Mouse (Mus musculus) stomach, embryonic 14.5 days (tissue): ENCODE measurements around the gene Tfam. TPM values are rescaled to one million over a fixed set of nuclear protein-coding genes. Genes with fewer than 3 reads are reported as not detected.

Source experiments
- ATAC-seq: fragments of 200-750 bp; cut with Nextera tagmentation; 2 replicates; pipeline ENCODE4 v1.8.0; 2017; ENCODE audit warnings: low read depth, moderate TSS enrichment; ENCODE audit not compliant: insufficient number of reproducible peaks, insufficient read depth, low FRiP score
- H3K27ac ChIP-seq: fragments of 300-500 bp; sonication (generic); 2 replicates; pipeline ENCODE4 v1.5.1; 2014; ENCODE audit warnings: mild to moderate bottlenecking, low read length, moderate library complexity, mixed read lengths
- H3K27me3 ChIP-seq: fragments of 300-500 bp; sonication (generic); 2 replicates; pipeline ENCODE4 v1.6.1; 2014; ENCODE audit warnings: low read length, control low read depth, mixed read lengths; ENCODE audit not compliant: control insufficient read depth, insufficient read depth
- H3K36me3 ChIP-seq: fragments of 300-500 bp; sonication (generic); 2 replicates; pipeline ENCODE4 v1.6.1; 2014; ENCODE audit warnings: mild to moderate bottlenecking, control low read depth, low read length, moderate library complexity, mixed read lengths; ENCODE audit not compliant: control insufficient read depth, insufficient read depth
- H3K4me1 ChIP-seq: fragments of 300-500 bp; sonication (generic); 2 replicates; pipeline ENCODE4 v1.6.1; 2014; ENCODE audit warnings: low read length, control low read depth, mixed read lengths; ENCODE audit not compliant: control insufficient read depth, insufficient read depth
- H3K4me2 ChIP-seq: fragments of 300-500 bp; sonication (generic); replicated peaks from 2 replicates; pipeline ENCODE4 v1.6.1; 2014; ENCODE audit warnings: low read depth, low read length, control low read depth
- H3K4me3 ChIP-seq: fragments of 300-500 bp; sonication (generic); 2 replicates; pipeline ENCODE4 v1.5.1; 2014; ENCODE audit warnings: low read depth, low read length, control low read depth
- H3K9ac ChIP-seq: fragments of 300-500 bp; sonication (generic); replicated peaks from 2 replicates; pipeline ENCODE4 v1.6.1; 2014; ENCODE audit warnings: low read depth, mild to moderate bottlenecking, control low read depth, low read length, moderate library complexity, mixed read lengths
- H3K9me3 ChIP-seq: fragments of 300-500 bp; sonication (generic); 2 replicates; pipeline ENCODE4 v1.6.1; 2016; ENCODE audit warnings: low read depth, low read length, control low read depth; ENCODE audit not compliant: control insufficient read depth
- WGBS: fragments of 180-500 bp; shearing (Covaris S2); extraction: QIAGEN DNeasy Blood & Tissue Kit; methylation state at CpG from one replicate; pipeline ENCODE4 v1.1.7; 2014; 5-methylcytosine and 5-hydroxymethylcytosine counted together
- polyA plus RNA-seq: library from polyadenylated mRNA; unstranded; fragments of >200 nt; fragmentation: Nextera tagmentation; extraction: Ambion mirVana; gene quantifications from 2 replicates; pipeline ENCODE4 v1.2.1, GENCODE M21; 2014

Gene Tfam
- polyA plus RNA-seq, 1 experiment from 2014 or later, result 74.6 TPM

DNA sequence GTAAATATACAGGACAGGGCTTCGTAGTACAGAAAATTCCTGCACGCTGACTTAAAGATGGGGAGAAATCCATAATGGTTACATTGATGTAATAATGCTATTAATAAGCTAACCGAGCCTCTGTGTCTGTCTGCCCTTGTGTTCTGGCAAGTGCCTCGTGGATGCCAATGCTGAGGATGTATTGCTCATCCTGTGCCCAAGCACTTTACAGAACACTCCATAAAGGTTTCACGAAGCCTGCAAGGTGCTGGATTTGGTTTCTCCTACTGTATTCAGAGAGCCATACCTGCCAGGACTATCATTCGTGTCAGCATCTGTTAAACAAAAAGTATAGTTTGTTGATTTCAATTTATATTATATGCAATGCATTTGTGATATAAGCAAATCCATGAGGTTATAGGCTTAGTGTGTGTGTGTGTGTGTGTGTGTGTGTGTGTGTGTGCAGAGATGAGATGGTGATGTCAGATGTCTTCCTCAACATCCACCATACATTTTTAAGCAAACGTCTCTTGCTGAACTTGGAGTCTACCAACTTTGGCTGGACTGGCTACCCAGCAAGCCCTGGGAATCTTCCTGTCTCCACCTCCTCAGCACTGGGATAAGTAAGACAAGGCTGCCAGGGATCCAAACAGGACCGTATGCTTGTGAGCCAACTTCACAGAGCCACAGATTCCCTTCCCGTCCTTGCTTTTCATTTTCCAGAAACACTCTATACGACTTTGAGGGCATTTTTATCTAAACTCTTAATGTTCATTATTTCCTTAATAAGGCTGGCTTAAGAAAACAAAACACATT, 11.2 kb upstream of the Tfam start:
- no peak overlapping the region for H3K4me3 ChIP-seq
- H3K27ac ChIP-seq, result no peak overlapping the region
- 72% methylated on average over 10 of the region's 10 CpGs for WGBS
- no peak for ATAC-seq
- no peaks in the 10 kb centered on the region for H3K36me3 ChIP-seq
- H3K9me3 ChIP-seq, result no peaks in the 10 kb centered on the region
- H3K4me1 ChIP-seq, result no peaks in the 10 kb centered on the region
- H3K9ac ChIP-seq, result no peak overlapping the region
- no peaks in the 10 kb centered on the region for H3K27me3 ChIP-seq
- H3K4me2 ChIP-seq, result no peak overlapping the region

DNA sequence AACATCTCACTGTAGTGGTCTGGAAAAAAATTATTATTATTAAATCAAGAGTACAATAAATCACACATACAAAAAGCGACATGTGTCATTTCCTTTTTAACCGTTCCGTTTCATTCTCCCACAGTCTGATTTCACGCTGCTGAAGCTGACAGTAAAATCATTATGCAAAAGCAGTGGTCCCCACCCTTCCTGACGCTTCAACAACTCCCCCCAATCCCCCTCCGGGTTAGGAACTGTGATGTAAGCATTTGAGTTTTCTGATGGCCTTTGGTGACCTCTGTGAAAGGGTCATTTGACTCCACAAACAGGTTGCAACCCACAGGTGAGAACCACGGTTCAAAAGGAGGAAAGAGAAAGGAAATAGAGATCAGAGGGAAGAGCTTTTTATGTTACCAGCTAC, 8.9 kb upstream of the Tfam start:
- Histone ChIP-seq H3K9me3 (no peaks in the 10 kb centered on the region), H3K27me3 (no peaks in the 10 kb centered on the region), H3K9ac (no peak overlapping the region), H3K4me1 (no peaks in the 10 kb centered on the region), H3K27ac (no peak overlapping the region), H3K4me2 (no peak overlapping the region), H3K4me3 (no peak overlapping the region), H3K36me3 (no peaks in the 10 kb centered on the region)
- ATAC-seq, result no peak
- WGBS, result 39% methylated on average over 7 of the region's 7 CpGs

DNA sequence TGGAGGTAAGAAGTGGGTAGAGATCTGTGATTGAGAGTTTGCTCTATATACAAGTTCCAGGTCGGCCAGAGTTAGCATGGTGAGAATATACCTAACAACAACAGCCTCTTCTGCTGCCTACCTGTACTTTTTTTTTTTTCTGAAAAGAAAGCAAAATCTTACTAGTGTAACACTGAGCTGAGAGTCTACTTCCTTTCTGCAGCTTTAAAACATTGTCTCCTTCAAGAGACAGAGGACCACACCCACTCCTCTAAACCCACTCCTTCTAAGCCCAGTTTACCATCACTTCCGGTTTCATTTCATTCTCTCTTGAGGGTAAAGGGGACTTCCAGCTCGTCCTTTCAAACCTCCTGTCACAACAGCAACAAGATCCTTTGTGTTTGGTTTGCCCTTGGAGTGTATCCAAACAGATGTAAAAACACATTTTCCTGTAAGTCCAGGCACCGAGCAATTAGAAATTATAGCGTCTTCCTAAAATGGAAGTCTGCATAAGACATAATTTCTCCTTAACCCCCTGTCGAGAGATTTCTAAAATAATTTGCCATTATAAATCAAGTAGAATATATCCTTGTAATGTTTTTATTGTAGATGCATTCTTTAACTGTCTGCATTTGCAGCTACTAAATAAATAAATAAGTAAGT, 1.5 kb upstream of the Tfam start:
- peaks cover 8% of the 10 kb centered on the region; the same call in 1 of the 2 replicates for H3K36me3 ChIP-seq
- peaks cover 4% of the 10 kb centered on the region; the same call in 1 of the 2 replicates for H3K4me1 ChIP-seq
- no peak overlapping the region for H3K4me3 ChIP-seq
- ATAC-seq, result no peak
- H3K27ac ChIP-seq, result no peak overlapping the region
- H3K9ac ChIP-seq, result no peak overlapping the region
- 52% methylated on average over 6 of the region's 6 CpGs for WGBS
- no peaks in the 10 kb centered on the region for H3K27me3 ChIP-seq
- no peaks in the 10 kb centered on the region for H3K9me3 ChIP-seq
- no peak overlapping the region for H3K4me2 ChIP-seq

DNA sequence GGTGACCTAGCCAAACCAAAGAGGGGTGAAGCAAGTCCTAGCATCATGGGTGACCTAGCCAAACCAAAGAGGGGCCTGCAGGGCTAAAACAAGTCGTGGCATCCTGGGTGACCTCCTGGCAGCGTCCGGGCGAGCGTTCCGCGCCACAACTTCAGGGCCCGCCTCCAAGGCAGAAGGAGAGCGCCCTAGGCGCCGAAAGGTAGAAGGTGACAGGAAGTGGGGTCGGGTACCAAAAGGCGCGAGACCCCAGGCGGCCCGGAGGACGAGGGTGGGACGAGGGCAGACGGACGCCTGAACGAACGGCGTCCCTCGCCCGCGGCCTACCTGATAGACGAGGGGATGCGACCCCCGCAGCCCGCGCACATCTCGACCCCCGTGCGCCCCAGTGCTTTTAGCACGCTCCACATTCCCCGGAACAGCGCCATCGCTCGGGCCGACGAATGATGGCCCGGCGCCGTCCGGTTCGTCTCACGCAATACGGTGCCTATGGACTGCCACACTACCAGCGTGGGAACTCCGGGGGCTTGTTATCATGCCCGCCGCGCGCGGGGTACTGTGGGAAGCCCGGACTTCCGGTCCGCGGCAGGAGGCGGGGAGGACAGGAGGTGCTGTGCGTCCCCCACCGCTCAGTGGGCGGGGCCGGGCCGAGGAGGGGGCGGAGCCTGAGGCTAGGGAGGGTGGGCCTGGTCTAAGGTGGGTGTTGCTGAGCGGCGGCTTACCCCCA, 402 bp downstream of the Tfam start:
- Histone ChIP-seq H3K36me3 (peaks cover 23% of the 10 kb centered on the region; the same call in 1 of the 2 replicates), H3K27me3 (no peaks in the 10 kb centered on the region), H3K9ac (peak overlapping the region; percentile 89), H3K4me1 (peaks cover 4% of the 10 kb centered on the region; the same call in 1 of the 2 replicates), H3K27ac (peak overlapping the region; percentile 69), H3K9me3 (no peaks in the 10 kb centered on the region), H3K4me3 (peak overlapping the region; percentile 90), H3K4me2 (peak overlapping the region; percentile 68)
- peak; percentile 98 for ATAC-seq
- under 1% methylated on average over 58 of the region's 68 CpGs for WGBS

DNA sequence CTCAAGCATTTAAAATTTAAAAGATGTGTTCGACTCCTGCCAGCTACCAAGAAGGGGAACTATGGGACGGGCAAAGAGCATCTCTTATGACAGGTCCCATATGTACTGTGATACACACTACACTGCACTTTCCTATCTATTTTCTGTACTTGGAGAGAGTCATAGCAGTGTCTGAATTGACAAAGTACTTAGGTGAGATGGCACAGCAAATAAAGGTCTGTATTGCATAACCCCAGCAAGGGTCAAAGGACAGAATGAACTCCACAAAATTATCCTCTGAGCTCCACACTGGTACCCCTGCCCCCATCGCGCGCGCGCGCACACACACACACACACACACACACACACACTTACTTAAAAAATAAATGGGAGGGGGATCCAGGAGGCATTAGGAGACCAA, 4.0 kb downstream of the Tfam start:
- Histone ChIP-seq H3K4me2 (no peak overlapping the region), H3K27ac (no peak overlapping the region), H3K27me3 (no peaks in the 10 kb centered on the region), H3K4me1 (peaks cover 4% of the 10 kb centered on the region; the same call in 1 of the 2 replicates), H3K4me3 (no peak overlapping the region), H3K9me3 (no peaks in the 10 kb centered on the region), H3K9ac (no peak overlapping the region), H3K36me3 (peaks cover 45% of the 10 kb centered on the region)
- ATAC-seq, result no peak
- WGBS, result 95% methylated on average over 8 of the region's 8 CpGs

DNA sequence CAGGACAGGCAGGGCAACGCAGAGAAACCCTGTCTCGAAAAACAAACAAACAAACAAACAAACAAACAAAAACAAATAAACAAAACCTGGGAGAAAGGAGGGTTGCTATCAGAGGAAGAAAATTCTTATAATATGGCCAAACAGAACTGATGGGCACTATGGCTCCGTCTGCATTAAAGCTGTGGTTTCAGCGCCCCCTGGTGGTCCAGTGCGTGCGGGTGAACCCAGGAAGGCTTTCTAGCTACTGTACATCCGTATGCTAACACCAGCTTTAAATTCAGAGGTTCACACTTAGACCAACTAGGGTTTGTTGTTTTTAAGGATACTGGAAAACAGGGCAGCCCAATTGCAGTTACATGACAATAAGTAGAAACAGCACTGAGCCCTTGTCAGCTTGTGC, 12.2 kb downstream of the Tfam start:
- no peak; the same call in 1 of the 2 replicates for ATAC-seq
- Histone ChIP-seq H3K9me3 (no peaks in the 10 kb centered on the region), H3K9ac (no peak overlapping the region), H3K4me1 (no peaks in the 10 kb centered on the region), H3K27ac (no peak overlapping the region), H3K36me3 (peaks cover 44% of the 10 kb centered on the region), H3K4me3 (no peak overlapping the region), H3K4me2 (no peak overlapping the region), H3K27me3 (no peaks in the 10 kb centered on the region)
- 38% methylated on average over 7 of the region's 7 CpGs for WGBS

DNA sequence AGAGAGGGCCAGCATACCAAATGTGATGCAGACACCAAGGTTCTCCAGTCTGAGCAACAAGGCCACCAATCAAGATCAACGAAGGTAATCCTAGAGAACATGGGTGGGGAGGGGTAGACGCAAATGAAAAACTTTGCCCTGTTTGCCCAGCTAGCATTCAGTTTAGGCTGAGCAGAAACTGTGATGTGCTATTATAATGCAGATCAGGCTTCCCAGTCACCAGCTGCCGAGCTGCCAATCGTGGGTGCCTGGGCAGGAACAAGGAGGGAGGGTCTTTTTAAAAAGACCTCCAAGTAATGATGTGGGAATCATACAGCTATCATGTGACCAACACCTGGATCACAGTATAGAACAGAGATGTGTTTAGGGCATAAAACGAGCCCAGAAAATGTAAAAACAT, 15.0 kb downstream of the Tfam start:
- ATAC-seq, result no peak
- peaks cover 21% of the 10 kb centered on the region for H3K36me3 ChIP-seq
- WGBS, result 89% methylated on average over 5 of the region's 5 CpGs
- H3K27ac ChIP-seq, result no peak overlapping the region
- no peak overlapping the region for H3K4me3 ChIP-seq
- H3K9me3 ChIP-seq, result no peaks in the 10 kb centered on the region
- no peaks in the 10 kb centered on the region for H3K27me3 ChIP-seq
- H3K4me2 ChIP-seq, result no peak overlapping the region
- H3K4me1 ChIP-seq, result no peaks in the 10 kb centered on the region
- no peak overlapping the region for H3K9ac ChIP-seq

DNA sequence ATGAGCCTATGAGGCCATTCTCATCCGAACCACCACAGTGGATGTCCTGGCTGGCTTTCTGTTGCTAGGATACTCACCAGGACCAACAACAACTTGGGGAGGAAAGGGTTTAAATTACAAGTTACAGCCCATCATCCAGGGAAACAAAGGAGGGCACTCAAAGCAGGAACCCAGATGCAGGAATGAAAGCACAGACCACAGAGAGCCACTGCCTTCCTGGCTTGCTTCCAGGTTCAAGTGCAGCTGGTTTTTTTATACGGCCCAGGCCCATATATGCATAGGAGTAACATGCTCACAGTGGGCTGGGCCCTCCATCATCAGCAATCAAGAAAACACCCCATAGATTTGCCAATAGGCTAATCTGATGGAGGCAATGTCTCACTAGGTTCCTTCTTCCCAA, 15.4 kb downstream of the Tfam start:
- Histone ChIP-seq H3K9ac (no peak overlapping the region), H3K27ac (no peak overlapping the region), H3K27me3 (no peaks in the 10 kb centered on the region), H3K9me3 (no peaks in the 10 kb centered on the region), H3K4me3 (no peak overlapping the region), H3K4me2 (no peak overlapping the region), H3K4me1 (no peaks in the 10 kb centered on the region), H3K36me3 (peaks cover 19% of the 10 kb centered on the region)
- WGBS, result 87% methylated on average over 2 of the region's 2 CpGs
- ATAC-seq, result no peak
